Mouse (Mus musculus): ENCODE results near the gene Nme4.

Nme4 gene

GRCm38 (mm10) chr17:26068024-26068830 is 27.2 kb downstream of the Nme4 start:
- no peak for DNase-seq (ENCODE audit: low spot score in 2 of 2)

DNA sequence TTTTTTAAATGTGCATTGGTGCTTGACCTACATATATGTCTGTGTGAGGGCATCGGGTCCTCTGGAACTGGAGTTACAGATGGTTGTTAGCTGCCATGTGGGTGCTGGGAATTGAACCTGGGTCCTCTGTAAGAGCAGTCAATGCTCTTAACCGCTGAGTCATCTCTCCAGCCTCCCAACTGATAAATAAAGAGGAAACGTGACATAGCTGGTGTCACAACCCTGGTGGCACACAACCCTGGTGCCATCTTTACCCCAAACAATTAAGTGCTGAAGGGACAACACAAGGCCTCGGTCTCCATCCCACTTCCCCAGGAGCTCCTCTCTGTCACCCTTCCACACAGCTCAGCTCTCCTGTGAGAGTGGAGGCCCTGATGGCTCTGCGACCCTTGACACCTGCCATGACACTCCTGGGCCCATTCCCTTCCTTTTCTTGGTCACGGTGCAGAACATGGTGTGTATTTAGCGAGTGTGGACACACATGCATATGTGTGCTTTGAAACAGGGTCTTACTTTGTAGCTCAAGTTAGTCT is 28.8 kb downstream of the Nme4 start:
- no peak for DNase-seq (ENCODE audit: low spot score in 2 of 2)

DNA sequence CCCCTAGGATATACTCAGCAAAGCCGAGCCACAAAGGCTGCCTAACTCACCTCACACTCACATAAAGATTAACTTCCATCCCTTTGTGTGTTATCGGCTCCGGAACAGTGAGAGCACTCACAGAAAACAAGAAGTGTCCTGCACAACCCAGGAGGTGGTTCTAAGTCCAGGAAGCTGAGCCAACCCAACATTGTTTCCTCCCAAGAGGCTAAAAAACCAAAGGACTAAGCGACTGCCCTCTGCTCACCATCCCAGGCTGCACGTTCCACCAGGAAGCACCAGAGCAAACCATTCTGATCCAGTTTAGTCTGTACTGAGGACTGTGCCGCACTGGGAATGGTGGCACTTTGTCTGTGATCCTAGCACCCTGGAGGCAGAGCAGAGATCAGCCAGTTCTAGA is 30.5 kb downstream of the Nme4 start:
- no peak for DNase-seq (ENCODE audit: low spot score in 2 of 2)

DNA sequence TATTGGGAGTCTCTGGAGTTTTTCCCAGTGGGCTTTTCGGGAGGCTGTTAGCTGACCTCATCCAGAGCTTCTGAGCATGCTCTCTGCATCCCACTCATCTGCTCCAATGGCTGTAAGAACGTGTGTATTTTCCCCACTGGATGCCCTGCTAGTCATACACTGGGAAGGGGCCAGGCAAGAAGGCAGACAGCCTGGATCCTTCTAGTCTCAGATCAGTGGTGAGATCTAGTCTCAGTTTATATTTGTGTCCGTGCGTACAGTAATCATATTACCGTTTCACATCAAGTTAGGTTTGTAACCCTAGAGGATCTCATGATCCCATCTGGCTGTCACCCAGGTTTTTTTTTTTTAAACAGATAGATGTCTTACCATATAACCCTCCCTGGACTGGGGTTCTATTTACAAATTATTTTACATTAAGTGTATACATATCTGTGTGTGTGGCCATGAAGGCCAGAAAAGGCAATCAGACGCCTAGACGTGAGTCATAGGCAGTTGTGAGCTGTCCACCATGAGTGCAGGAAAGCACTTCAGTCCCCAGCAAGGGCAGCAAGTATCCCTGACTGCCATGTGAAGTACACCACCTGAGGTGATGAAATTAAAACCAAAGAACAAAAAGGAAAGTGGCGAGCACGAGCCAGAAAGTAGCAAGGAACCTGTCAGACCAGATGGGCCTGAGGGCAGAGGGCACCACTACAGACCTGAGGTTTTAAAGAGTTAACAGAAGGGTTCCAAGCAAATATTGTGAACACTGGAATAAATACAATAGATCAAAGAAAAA is 37.4 kb downstream of the Nme4 start:
- DNase-seq (ENCODE audit: low spot score in 2 of 2), result no peak

- DNase-seq (ENCODE audit: low spot score in 2 of 2), result no peak
These were observed 38.1 kb downstream of the Nme4 start for GRCm38 (mm10) chr17:26057278-26057677.

GRCm38 (mm10) chr17:26055164-26055563 is 40.2 kb downstream of the Nme4 start:
- DNase-seq (ENCODE audit: low spot score in 2 of 2), result no peak

DNA sequence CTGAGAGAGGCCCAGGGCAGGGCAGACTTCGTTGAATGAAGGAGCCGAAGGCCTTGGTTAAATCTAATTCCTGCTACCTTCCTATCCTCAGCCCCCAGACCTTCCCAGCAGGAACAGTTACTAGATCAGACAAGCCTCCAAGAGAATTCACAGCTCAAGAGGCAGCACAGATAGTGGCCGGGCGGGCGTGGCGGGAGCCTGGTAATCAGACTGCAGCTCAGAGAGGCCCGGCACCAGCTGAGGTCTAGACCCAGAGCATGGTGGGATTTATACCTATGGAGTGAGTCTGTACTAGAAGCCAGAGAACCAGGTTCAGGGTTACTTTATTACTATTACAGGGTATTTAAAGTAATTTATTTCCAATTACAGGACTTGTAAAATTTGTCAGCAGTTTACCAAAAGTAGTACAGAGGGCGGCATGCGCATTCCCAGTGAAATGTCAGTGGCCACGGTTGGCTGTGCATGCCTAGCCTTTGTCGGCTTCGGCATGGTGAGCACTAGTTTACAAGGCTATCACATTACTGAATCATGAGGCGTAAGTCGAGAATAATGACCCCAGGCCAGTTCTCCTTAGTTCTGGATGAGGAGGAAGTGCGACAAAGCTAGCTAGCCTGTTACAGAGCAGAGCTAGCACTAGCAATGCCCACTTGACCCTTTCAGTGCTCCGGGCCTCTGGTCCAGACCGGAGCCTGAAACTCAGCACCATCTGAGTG is 41.1 kb downstream of the Nme4 start:
- DNase-seq (ENCODE audit: low spot score in 2 of 2), result no peak

DNA sequence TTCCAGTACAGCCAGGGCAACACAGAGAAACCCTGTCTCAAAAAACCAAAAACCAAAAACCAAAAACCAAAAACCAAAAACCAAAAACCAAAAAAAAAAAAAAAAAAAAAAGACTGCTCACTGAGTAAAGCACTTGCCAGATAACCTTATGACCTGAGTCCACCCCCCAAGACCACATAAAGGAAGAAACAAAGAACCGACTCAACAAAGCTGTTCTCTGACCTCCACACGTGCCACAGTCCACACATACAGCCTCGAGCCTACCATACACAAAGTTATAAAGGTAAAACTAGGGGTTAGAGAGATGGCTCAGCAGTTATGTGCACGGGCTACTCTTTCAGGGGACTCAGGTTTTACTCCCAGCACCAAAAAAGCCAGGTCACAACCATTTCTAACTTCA is 42.7 kb downstream of the Nme4 start:
- no peak for DNase-seq (ENCODE audit: low spot score in 2 of 2)

- no peak for DNase-seq (ENCODE audit: low spot score in 2 of 2)
These were observed 43.3 kb downstream of the Nme4 start for GRCm38 (mm10) chr17:26052074-26052473.

GRCm38 (mm10) chr17:26048118-26048517 is 47.3 kb downstream of the Nme4 start:
- no peak for DNase-seq (ENCODE audit: low spot score in 2 of 2)

DNA sequence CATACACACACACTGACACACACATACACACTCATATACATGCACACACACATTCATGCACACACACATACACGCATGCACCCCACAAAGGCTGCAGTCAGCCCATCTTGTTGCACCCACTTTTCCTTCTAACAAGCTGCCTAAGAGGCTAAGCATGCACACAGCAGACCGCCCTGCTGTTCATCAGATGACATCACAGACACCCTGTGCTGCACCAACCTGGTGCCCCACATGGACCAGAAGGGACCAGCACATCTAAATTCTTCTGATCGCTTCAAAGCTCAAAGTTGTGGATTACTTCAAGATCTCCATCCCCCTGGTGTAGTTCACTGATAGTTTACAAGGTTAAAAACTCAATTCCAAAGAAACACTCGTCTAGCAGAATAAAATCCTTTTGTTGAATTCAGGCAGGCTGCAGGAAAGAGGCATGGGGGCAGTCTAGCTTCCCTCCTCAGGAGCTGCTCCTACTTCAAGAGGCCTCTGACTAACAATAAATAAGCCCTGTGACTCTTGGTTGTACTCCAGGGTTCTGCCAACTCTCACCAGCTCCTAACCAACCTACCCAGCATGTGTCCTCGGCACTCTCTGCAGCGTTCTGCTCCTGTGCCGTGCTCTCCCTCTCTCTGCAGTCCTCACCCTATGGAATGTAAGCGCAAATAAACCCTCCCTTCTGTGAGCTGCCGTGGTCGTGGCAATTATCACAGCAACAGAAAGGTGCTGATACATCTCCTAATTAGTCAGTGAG is 49.0 kb downstream of the Nme4 start:
- no peak for DNase-seq (ENCODE audit: low spot score in 2 of 2)

GRCm38 (mm10) chr17:26045285-26045684 is 50.1 kb downstream of the Nme4 start:
- no peak for DNase-seq (ENCODE audit: low spot score in 2 of 2)

GRCm38 (mm10) chr17:26043249-26043636 is 52.2 kb downstream of the Nme4 start:
- DNase-seq (ENCODE audit: low spot score in 2 of 2), result no peak

GRCm38 (mm10) chr17:26042599-26043248 is 52.7 kb downstream of the Nme4 start:
- DNase-seq (ENCODE audit: low spot score in 2 of 2), result no peak
